Mouse (Mus musculus) olfactory bulb, adult 2 months (tissue): ENCODE results near the gene Vmn1r183.

Experiments
- CTCF ChIP-seq: fragments of 200-500 bp; IDR thresholded peaks from 2 replicates; pipeline ENCODE4 v1.5.1; 2012; ENCODE audit warnings: low read depth, mild to moderate bottlenecking, low read length, moderate library complexity; ENCODE audit not compliant: insufficient read depth
- POLR2A ChIP-seq: fragments of 200-500 bp; IDR thresholded peaks from 2 replicates; pipeline ENCODE4 v1.6.1; 2012; ENCODE audit warnings: mild to moderate bottlenecking, low read depth, low read length, moderate library complexity; ENCODE audit not compliant: insufficient read depth

DNA sequence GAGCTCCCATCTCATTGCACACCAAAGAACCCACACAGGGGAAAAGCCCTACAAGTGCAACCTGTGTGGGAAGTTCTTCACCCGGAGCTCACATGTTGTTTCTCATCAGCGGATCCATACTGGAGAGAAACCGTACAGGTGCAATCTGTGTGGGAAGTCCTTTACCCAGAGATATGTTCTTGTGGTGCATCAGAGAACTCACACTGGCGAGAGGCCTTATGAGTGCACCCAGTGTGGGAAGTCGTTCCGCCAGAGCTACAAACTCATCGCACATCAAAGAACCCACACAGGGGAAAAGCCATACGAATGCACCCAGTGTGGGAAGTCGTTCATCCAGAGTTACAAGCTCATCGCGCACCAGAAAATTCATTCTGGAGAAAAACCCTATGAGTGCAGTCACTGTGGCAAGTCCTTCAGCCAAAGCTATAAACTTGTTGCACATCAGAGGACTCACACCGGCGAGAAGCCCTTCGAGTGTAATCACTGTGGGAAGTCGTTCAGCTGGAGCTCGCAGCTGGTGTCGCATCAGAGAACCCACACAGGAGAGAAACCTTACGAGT is 52.2 kb downstream of the Vmn1r183 start:
- no peak for TF ChIP-seq CTCF
- TF ChIP-seq POLR2A = no peak
